Mouse (Mus musculus) midbrain, postnatal 0 days (tissue): Measurements from ENCODE around the gene Sec11a. TPM values are rescaled to one million over a fixed set of nuclear protein-coding genes. Genes with fewer than 3 reads are reported as not detected.

ENCODE experiments used
- ATAC-seq: fragments of 200-750 bp; cut with Nextera tagmentation; 2 replicates; pipeline ENCODE4 v1.8.0; 2017; ENCODE audit warnings: moderate number of reproducible peaks, mild to moderate bottlenecking, moderate TSS enrichment, moderate library complexity; ENCODE audit not compliant: low FRiP score
- DNase-seq: peaks from one replicate; pipeline ENCODE4 v3.0.0-alpha.2; 2015; ENCODE audit warnings: low spot score
- H3K27ac ChIP-seq: fragments of 300-500 bp; sonication (generic); 2 replicates; pipeline ENCODE4 v1.5.1; 2014; ENCODE audit warnings: low read depth, mild to moderate bottlenecking, low read length, mixed read lengths
- H3K27me3 ChIP-seq: fragments of 300-500 bp; sonication (generic); 2 replicates; pipeline ENCODE4 v1.6.1; 2014; ENCODE audit warnings: low read length, control low read depth, mixed read lengths; ENCODE audit not compliant: insufficient read depth
- H3K36me3 ChIP-seq: fragments of 300-500 bp; sonication (generic); 2 replicates; pipeline ENCODE4 v1.6.1; 2014; ENCODE audit warnings: low read length, control low read depth, mixed read lengths; ENCODE audit not compliant: insufficient read depth
- H3K4me1 ChIP-seq: fragments of 300-500 bp; sonication (generic); 2 replicates; pipeline ENCODE4 v1.6.1; 2014; ENCODE audit warnings: mild to moderate bottlenecking, control low read depth, antibody characterized with exemption, low read length, mixed read lengths; ENCODE audit not compliant: insufficient read depth
- H3K4me2 ChIP-seq: fragments of 300-500 bp; sonication (generic); 2 replicates; pipeline ENCODE4 v1.6.1; 2014; ENCODE audit warnings: low read depth, mild to moderate bottlenecking, low read length, mixed read lengths; ENCODE audit not compliant: poor library complexity, severe bottlenecking
- H3K4me3 ChIP-seq: fragments of 300-500 bp; sonication (generic); 2 replicates; pipeline ENCODE4 v1.5.1; 2014; ENCODE audit warnings: low read depth, mild to moderate bottlenecking, low read length, moderate library complexity
- H3K9ac ChIP-seq: fragments of 300-500 bp; sonication (generic); replicated peaks from 2 replicates; pipeline ENCODE4 v1.6.1; 2014; ENCODE audit warnings: mild to moderate bottlenecking, low read length, moderate library complexity, mixed read lengths; ENCODE audit not compliant: poor library complexity, severe bottlenecking
- H3K9me3 ChIP-seq: fragments of 300-500 bp; sonication (generic); 2 replicates; pipeline ENCODE4 v1.6.1; 2016; ENCODE audit warnings: low read length, control low read depth
- CTCF ChIP-seq: IDR thresholded peaks from 2 replicates; pipeline ENCODE4 v1.5.1; 2016; ENCODE audit warnings: antibody characterized with exemption, mild to moderate bottlenecking
- WGBS: fragments of 180-500 bp; shearing (Covaris S2); extraction: QIAGEN DNeasy Blood & Tissue Kit; methylation state at CpG from one replicate; pipeline ENCODE4 v1.1.7; 2014; 5-methylcytosine and 5-hydroxymethylcytosine counted together
- polyA plus RNA-seq: library from polyadenylated mRNA; unstranded; fragments of >200 nt; fragmentation: Nextera tagmentation; extraction: Ambion mirVana; gene quantifications from 2 replicates; pipeline ENCODE4 v1.2.1, GENCODE M21; 2015
- total RNA-seq: library from RNA; depleted of rRNA; stranded (reverse); fragments of >200 nt; gene quantifications from 2 replicates; pipeline ENCODE4 v1.2.3, GENCODE M21; 2014

Gene Sec11a
- total and polyA plus RNA-seq, 2 experiments from 2014 or later = 54.5 to 128 TPM

DNA sequence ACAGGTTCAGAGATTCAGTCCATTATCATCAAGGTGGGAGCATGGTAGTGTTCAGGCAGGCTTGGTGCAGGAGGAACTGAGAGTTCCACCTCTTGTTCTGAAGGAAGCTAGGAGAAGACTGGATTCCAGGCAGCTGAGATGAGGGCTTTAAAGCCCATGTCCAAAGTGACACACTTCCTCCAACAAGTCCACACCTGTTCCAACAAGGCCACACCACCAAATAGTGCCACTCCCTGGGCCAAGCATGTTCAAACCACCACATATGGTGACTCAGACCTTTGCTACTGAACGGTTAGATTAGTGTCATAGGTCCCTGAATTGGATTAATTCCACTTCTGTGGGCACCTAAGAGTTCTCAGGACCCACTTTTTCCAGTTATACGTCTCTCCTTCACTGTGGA lies 23.8 kb upstream of the Sec11a start:
- whole genome bisulfite sequencing = 64% methylated on average over 2 of the region's 2 CpGs
- Histone ChIP-seq H3K9me3 (no peaks in the 10 kb centered on the region), H3K9ac (no peak overlapping the region), H3K4me2 (no peak overlapping the region), H3K27ac (no peak overlapping the region), H3K4me1 (no peaks in the 10 kb centered on the region), H3K4me3 (no peak overlapping the region), H3K36me3 (no peaks in the 10 kb centered on the region), H3K27me3 (no peaks in the 10 kb centered on the region)
- TF ChIP-seq CTCF = no peak
- DNase-seq (no peak), ATAC-seq (no peak)

- Histone ChIP-seq H3K4me3 (no peak overlapping the region), H3K36me3 (no peaks in the 10 kb centered on the region), H3K27ac (no peak overlapping the region), H3K4me1 (no peaks in the 10 kb centered on the region), H3K9me3 (no peaks in the 10 kb centered on the region), H3K9ac (no peak overlapping the region), H3K27me3 (no peaks in the 10 kb centered on the region), H3K4me2 (no peak overlapping the region)
- DNase-seq (no peak), ATAC-seq (no peak)
- WGBS = 71% methylated on average over 3 of the region's 3 CpGs
- no peak for TF ChIP-seq CTCF
Measured at GRCm38 (mm10) chr7:80970913-80971312, 23.3 kb upstream of the Sec11a start.

DNA sequence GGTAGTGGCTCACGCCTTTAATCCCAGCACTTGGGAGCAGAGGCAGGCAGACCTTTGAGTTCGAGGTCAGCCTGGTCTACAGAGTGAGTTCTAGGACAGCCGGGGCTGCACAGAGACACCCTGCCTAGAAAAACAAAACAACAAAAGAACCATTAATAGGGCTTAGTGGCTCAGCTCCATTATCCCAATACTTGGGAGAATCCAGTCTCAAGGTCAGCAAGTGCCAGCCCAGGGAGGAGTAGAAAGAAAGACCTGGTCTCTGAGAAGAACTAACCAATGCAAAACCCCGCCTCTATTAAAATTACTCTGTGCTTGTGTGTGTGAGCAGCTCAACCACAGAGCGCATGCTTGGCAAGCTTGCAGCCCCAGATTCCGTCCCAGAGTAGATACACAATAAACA lies 15.2 kb upstream of the Sec11a start:
- no peak overlapping the region for H3K4me3 ChIP-seq
- no peak overlapping the region for H3K9ac ChIP-seq
- ATAC-seq (no peak), DNase-seq (no peak)
- no peaks in the 10 kb centered on the region for H3K27me3 ChIP-seq
- H3K9me3 ChIP-seq = no peaks in the 10 kb centered on the region
- no peaks in the 10 kb centered on the region for H3K36me3 ChIP-seq
- H3K27ac ChIP-seq = no peak overlapping the region
- WGBS = 53% methylated on average over 6 of the region's 6 CpGs
- H3K4me1 ChIP-seq = no peaks in the 10 kb centered on the region
- no peak overlapping the region for H3K4me2 ChIP-seq
- TF ChIP-seq CTCF = no peak

GRCm38 (mm10) chr7:80959003-80959402 lies 11.4 kb upstream of the Sec11a start:
- H3K9ac ChIP-seq = no peak overlapping the region
- no peaks in the 10 kb centered on the region for H3K9me3 ChIP-seq
- no peak for TF ChIP-seq CTCF
- H3K4me1 ChIP-seq = no peaks in the 10 kb centered on the region
- no peak for DNase-seq
- 86% methylated on average over 3 of the region's 3 CpGs for WGBS
- no peak overlapping the region for H3K27ac ChIP-seq
- H3K4me3 ChIP-seq = no peak overlapping the region
- no peak for ATAC-seq
- no peak overlapping the region for H3K4me2 ChIP-seq
- H3K36me3 ChIP-seq = no peaks in the 10 kb centered on the region
- H3K27me3 ChIP-seq = no peaks in the 10 kb centered on the region

- no peaks in the 10 kb centered on the region for H3K36me3 ChIP-seq
- no peak for ATAC-seq
Measured at GRCm38 (mm10) chr7:80956891-80957290, 9.3 kb upstream of the Sec11a start.

DNA sequence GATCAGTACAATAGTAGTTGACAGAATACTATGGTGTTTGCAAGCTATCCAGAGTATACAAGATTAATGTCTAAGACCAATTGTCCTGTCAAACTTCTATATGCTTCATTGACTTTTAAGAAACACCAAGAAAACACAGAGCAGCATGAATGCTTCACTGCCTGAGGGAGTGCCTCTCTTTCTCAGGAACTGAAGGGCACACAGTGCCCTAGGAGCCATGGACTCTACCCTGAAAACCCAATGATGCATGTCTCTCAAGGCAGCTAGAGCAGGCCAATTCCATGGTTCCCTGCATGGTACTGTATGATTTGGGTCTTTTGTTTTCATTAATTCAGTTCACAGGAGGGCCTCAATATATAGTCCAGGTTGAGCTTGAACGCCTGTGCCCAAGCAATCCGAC lies 6.7 kb upstream of the Sec11a start:
- no peaks in the 10 kb centered on the region for H3K36me3 ChIP-seq
- WGBS = 87% methylated on average over 2 of the region's 2 CpGs

More at GRCm38 (mm10) chr7:80956891-80957290, 9.3 kb upstream of the Sec11a start:
- no peak overlapping the region for H3K4me2 ChIP-seq
- TF ChIP-seq CTCF = no peak
- no peak for DNase-seq
- no peak overlapping the region for H3K9ac ChIP-seq
- no peaks in the 10 kb centered on the region for H3K27me3 ChIP-seq
- no peaks in the 10 kb centered on the region for H3K9me3 ChIP-seq
- H3K27ac ChIP-seq = no peak overlapping the region
- 84% methylated on average over 2 of the region's 2 CpGs for WGBS
- no peak overlapping the region for H3K4me3 ChIP-seq
- no peaks in the 10 kb centered on the region for H3K4me1 ChIP-seq

More for the DNA sequence above, 6.7 kb upstream of the Sec11a start:
- H3K27me3 ChIP-seq = no peaks in the 10 kb centered on the region
- no peaks in the 10 kb centered on the region for H3K9me3 ChIP-seq
- no peak for ATAC-seq
- no peak overlapping the region for H3K4me2 ChIP-seq
- H3K4me1 ChIP-seq = no peaks in the 10 kb centered on the region
- no peak overlapping the region for H3K27ac ChIP-seq
- no peak overlapping the region for H3K4me3 ChIP-seq
- TF ChIP-seq CTCF = no peak
- DNase-seq = no peak
- no peak overlapping the region for H3K9ac ChIP-seq
